Mouse (Mus musculus) adrenal gland (tissue): Measurements from ENCODE around the gene Mical2.

ENCODE experiments used
- intact Hi-C: fragments of 180-260 bp; cut with DNase I; formaldehyde crosslinking; loops from one replicate; pipeline ENCODE4 v1.15.1; 2025

The Mical2 gene

DNA sequence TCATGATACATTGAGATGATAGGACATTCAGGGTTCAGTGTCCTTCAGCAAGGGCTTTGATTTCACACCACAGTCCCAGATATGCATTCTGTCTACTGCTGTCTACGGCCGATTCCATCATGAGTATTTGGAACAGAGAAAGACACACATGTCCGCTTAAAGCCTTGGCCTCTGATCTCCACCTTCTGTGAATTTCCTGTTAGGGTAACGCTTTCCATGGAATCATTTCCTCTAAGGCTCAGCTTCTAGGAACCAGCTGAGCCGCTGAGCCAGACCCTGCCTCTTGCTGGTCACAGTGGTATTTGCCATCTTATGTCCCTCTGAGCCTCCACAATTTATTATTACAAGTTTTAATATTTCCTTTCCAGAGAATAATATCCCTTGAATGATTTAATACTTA, 87.6 kb downstream of the Mical2 start:
- intact Hi-C loops: no loop called here

DNA sequence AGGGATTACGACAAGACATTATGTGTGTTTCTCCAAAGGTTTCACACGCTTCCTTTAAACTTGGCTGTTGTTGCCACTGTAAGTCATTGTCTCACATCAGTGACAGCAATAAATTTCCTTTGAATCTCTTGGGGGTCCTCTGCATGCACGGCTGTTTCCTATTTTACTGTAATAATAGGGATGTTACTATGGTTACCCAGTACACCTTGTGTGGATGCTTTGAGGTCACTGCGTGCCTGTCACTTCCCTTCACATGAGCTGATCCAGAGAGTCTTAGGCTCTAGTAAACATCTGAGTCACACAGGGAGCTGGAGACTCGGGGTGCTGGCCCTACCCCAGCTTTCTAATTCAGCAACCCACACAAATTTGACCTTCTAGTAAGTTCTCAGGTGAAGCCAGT, 88.0 kb downstream of the Mical2 start:
- intact Hi-C loops: no loop called here

DNA sequence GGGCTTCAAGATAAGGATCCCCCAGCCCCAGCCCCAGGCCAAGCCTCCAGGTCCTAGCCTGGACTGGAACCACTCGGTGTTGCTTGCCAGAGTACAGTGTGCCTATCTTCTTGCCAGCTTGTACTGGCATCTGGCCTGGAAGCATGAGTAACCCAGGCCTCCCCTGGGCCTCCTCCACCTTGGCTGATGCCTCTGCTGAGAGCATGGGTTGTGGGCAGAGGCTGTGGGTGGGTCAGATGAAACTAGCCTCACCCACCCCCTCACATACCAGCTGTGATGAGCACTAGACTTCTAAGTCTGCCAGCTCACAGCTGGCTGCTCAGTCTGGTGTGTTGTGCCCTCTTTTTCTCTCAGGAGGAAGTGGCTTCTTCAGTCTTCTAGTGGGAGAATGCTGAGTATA, 90.6 kb downstream of the Mical2 start:
- intact Hi-C loops: no loop called here

DNA sequence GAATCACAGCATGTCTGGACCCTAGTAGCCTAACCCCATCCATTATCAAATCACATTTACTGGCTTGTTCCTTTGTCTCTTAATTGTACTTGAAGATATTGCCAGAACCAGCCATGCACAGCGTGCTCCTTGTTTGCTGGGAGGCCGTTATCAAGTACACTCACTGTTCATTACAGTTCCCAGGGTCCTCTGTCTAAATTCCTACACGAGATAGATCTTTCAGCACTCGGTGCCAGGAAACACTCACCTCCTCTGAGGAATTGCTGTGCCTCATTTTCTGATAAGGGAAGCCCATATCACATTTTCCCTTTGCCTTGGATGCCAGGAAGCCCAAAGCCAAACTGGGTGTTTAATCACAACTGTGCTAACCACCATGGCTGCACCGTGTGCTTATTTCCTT, 91.8 kb downstream of the Mical2 start:
- intact Hi-C loops: no loop called here

DNA sequence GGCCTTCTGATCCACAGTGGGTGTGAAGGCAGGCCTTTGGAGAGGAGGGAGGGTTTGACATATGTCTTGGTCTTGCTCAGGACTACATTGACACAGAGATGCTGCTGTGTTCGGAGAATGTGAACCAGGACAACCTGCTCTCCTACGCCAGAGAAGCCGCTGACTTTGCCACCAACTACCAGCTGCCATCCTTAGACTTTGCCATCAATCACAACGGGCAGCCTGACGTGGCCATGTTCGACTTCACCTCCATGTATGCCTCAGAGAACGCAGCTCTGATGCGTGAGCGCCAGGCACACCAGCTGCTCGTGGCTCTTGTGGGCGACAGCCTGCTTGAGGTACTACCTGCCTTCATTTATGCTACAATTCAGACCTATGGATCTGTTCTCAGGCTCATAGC, 92.7 kb downstream of the Mical2 start:
- intact Hi-C loops: no loop called here

DNA sequence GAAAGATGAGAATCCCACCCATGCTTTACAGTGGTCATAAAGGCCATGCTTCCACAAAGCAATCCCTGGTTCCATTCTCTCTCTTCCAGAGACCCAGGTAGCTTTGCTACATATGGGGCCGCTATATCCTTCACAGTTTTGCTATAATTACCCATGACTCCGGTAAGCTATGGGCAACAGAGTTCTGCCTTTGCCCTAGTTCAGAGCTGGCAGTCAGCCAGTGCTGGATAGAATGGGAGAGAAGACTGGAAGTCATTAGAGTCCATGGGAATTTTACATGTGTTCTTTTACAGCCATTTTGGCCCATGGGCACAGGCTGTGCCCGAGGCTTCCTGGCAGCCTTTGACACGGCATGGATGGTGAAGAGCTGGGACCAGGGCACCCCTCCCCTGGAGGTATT, 93.8 kb downstream of the Mical2 start:
- intact Hi-C loops: no loop called here

DNA sequence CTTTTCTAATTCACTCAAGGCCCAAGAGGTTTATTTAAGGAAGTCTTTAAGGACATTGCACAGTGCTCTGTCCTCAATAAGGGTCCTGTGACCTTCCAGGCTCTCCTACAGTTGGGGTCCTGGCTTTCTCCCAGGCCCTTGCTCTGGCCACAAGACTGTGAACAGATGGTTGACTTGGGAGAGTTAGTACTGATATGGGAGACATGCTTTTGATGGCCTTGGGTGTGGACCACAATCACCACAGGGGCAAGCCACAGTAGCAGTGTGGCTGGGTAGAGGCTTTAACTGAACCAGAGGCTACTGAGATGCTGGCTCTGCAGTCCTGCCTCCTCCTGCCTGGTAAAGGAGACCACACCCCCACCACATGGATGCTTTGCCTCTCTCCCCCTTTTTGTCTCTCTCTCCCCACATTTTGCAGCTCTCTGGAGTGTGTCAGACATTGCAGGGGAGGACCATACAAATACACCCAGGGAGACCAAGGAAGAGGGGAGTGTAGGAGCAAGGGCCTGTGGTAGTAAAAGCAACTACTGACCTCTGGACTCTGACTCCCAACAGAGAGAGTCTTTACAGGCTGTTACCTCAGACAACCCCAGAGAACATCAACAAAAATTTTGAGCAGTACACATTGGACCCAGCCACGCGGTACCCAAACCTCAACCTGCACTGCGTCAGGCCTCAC, 94.5 kb downstream of the Mical2 start:
- intact Hi-C loops: loop anchor here (10.0 kb wide), 1 partner anchor 105 kb away; no protein-coding TSS in a partner anchor

DNA sequence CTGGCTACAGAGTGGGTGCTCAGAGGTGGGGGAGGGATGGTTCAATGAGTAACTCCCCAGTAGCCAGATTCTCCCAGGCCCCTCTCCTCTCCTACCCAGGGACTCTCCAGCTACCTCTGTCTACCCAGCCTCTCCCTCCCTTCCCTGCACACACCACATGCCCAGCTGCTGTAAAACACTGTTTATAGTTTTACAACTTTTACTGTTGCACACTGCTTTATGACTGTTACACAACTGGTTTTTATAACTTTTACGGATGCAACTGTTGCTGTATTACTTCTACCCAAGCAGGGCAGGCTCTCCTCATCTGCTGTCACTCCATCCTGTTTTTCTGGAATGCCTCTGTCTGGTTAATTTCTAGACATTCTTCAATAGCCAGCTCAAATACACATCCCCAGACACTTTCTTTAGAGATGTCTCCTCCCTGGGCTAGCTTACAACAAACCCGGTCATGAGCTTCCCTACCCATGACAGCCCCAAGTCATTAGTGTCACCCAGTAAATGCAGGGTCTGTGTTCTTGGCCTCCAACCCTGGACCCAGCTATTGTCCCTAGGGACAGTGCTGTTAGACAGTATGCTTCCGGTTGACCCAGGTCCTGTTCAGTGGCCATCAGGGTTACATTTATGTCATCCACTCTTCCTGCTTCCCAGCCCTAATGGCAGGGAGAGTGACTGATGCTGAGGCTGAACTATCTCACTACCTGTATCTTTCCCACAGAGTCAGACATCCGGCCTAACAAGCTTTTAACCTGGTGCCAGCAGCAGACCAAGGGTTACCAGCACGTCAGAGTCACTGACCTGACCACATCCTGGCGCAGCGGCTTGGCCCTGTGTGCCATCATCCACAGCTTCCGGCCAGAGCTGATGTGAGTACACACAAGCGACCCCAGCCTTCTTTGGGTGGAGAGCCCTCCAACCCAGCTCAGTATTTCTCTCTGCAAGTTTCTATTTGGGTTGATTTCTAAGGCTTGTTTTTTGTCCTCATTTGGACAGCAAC, 96.4 kb downstream of the Mical2 start:
- intact Hi-C loops: loop anchor here (10.0 kb wide), 1 partner anchor 107 kb away; no protein-coding TSS in a partner anchor

DNA sequence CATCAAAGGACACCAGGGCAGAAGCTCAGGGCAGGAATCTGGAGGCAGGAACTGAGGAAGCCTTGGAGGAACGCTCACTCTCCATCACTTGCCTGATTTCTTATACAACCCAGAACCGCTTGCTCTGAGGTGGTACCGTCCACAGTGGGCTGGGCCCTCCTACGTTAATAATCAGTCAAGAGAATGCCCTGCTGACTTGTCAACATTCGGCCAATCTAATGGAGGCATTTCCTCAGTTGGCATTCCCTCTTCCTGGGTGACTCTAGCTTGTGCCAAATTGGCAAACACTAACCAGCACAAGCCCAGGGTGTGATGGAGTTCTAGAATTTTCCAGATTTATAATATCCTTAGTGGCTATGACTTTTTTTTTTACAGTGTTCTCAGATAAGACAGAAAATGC, 98.9 kb downstream of the Mical2 start:
- intact Hi-C loops: loop anchor here (10.0 kb wide), 1 partner anchor 110 kb away; no protein-coding TSS in a partner anchor

DNA sequence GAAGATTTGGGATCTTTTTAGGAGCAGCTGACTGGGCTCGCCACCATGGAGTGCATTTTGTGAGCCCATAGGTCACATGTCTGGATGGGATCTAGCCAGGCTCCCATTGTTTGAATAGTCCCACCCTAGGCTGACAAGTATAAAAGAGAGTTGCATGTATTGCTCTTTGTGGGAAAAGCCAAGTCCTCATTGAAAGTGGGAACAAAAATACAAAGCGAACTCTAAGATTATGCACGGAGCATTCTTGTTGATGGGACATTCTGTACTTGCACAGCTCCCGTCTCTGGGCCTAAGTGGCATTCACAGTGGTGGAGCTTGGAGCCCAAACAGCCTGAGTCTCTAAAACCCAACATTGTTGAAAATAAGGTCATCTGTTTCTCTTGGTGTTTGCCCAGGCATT, 101.2 kb downstream of the Mical2 start:
- intact Hi-C loops: loop anchor here (10.0 kb wide), 1 partner anchor 112 kb away; no protein-coding TSS in a partner anchor

DNA sequence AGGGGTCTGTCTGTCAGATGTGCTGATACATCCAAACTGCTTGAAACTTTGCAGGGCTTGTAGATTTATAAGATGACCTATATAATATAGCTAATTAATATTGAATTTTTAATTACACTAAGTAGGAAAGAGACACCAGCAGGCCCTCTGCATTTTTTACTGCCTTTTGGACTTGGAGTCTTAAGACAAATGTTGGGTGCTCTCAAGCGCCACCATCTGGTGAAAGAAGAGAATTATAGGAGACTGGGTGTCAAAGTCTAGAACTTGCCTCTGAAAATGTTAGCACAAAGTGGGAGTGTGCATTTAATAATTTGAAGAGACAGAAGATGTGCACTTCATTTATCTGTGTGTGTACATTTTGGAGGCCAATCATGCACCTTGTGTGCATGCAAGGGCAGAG, 103.3 kb downstream of the Mical2 start:
- intact Hi-C loops: loop anchor here (1.0 to 10.0 kb wide), 2 partner anchors 114 to 146 kb away; no protein-coding TSS in a partner anchor

DNA sequence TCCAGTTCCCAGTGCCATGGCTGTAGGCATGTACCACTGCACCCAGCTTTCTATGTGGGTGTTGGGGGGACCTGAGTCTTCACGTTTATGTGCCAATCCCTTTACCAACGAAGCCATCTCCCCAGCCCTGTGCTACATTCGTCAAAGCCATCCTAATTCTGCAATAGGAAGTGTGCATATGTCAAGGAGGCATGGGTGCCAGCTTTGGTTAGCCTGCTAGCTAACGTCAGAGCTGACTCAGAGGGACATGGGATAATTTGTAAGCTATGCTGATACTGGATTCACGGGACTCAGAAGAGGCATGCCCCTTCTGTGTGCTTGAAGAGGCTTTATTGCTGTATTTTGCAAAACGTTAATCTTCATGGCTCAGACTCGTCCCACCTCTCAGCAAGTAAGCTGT, 103.8 kb downstream of the Mical2 start:
- intact Hi-C loops: loop anchor here (1.0 to 10.0 kb wide), 2 partner anchors 115 to 146 kb away; no protein-coding TSS in a partner anchor

DNA sequence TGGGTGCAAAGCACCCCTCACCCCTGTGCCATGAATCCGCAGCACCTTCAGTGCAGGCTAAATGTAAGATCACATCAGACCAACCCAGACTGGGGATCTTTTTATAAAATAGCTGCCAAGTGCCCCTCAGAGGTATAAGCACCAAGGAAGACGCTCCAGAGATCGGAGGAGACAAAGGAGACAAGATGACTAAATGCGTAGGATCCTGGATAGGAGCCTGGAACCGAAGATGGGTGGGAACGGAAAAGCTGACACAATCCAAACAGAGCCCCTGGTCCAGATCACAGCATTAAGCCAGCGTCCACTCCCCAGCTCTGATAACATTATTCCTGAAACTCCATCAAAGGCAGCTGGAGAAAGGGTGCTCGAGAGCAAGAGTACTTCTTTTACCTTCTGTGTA, 105.3 kb downstream of the Mical2 start:
- intact Hi-C loops: no loop called here

DNA sequence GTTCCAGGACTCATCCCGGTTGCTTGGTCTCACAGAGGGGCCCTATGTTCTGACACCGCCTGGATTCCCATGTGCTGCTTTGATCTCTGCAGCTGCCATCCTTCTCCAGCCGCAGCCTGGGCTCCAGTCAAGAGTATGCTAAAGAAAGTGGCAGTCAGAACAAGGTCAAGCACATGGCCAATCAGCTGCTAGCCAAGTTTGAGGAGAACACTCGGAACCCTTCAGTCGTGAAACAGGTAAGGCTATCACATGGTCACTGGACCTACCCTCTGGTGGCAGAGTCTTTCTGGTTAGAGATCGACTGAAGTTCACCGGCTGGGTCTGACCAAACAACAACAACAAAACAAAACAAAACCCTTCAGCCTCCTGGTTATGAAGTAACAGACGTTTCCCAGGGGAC, 106.1 kb downstream of the Mical2 start:
- intact Hi-C loops: no loop called here

DNA sequence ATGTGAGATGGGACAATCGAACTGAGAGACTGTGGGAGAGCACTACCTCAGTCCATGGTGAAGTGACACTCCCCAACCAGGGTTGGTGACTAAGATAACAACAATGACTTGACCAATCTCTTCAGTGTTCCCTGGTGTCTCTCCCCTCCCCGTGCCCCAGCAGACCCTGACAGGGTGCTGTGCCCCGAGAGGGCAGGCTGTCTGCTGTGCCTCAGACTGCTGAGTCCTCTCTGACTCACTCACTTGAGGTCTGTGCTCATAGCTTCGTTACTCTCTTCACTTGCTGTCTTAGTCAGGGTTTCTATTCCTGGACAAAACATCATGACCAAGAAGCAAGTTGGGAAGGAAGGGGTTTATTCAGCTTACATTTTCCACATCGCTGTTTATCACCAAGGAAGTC, 106.8 kb downstream of the Mical2 start:
- intact Hi-C loops: no loop called here

DNA sequence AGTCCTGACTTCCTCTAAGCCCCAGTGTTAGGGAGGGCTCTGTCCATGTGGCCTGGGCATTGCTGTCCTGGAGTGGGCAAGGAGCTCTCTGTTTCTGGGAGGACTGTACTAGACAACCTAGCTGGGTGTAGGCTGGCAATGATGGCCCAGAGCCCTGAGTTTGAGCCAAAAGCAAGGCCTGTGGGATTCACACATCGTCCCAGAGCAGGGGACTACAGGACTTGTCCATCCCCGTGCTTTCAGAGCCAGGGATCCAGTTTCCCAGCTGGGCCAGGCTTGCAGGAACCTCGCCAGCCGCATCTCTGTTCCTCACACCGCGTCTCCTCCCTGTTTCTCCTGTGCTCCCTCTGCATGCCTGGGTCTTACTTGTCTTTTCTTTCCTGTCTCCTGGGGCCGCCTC, 107.7 kb downstream of the Mical2 start:
- intact Hi-C loops: no loop called here

DNA sequence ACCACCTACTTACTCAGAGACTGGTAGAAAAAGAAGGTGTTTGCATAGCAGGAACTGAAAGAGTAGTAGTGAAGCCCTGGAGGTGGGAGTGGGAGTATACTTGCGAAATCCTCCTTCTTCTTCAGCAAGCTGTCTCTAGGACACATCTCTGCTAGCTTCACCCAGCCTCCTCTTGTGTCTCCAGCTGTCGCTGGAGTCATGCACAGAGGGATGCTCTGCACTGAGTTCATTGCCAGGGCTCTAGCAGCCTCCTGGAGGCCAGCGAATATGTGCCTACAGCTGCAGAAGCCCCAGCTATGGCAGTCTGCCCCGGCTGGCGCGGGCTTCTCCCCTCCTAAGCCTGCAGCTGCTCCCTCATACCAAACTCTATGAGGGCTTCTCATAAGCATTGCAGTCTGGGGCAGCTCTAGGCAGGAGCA, 110.6 kb downstream of the Mical2 start:
- intact Hi-C loops: no loop called here

DNA sequence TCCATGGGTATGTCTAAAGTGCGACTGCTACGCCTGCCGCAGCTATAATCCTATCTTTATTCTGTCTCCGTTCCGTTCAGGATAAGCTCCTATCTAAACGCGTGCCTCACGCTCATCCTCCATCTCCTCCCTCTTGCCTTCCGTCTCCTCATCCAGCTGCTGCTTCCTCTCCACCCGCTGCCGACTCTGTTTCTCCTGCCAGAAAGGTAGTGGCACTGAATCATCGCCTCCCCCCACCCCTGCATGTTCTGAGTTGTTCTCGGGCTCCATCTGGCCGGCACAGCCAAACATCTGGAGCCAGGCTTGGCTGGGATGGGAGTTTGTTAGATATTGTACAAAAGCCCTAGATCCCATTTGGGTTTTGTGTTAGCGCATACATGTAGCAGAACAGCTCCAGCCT, 111.1 kb downstream of the Mical2 start:
- intact Hi-C loops: no loop called here

DNA sequence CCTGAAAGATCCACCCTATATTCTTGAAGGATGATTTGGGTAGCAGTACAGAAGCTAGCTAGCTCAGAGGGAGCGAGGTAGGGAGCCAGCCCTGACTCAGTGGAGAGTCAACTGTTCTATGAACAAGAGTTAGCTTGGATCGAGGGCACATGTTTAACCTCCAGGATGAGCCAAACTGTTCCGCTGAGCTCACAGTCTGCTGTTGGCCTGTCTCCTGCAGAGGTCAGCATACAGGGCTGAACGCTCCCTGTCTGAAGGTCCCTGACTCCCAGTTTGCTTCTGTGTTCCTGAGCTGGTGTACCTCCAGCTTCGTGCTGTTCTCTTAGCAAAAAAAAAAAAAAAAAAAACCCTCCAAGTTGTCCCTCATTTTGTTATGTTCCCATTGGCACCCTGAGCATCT, 112.1 kb downstream of the Mical2 start:
- intact Hi-C loops: no loop called here

DNA sequence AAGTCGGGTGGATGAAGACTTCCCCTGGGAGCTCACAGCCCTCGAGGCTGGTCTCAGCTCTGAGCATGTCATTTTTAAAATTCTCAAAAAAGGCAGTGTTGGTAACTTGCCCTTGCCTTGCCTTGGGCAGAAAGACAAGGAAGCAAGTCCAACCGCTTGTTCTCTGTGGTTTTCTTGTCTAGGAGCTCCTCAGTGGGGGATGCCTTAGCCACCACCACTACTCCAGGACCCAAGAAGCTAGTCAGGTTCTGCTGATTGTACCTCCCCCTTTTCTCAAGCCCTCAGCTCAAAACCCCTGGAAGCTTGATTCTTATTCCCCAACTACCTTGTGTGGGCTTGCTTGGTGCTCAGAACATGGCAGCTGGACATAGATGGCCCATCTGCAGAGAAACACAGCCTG, 115.4 kb downstream of the Mical2 start:
- intact Hi-C loops: no loop called here

DNA sequence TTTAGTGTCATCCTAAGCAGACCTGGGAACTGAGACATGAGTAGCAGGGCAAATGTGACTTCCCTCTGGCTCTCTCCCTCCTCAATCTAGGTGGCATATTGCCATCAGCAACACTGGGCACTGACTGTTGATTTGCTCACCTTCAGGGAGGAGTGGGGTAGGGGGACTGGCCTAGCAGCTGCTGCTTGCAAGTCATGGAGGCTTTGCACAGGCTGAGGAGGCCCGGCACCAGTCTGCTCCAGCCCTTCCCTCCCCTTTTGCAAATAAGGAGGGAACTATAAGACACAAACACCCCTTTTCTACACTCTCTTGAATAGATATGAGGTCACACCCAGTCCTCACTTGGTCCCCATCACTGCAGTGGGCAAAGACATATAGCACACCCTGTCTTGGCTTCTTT, 120.0 kb downstream of the Mical2 start:
- intact Hi-C loops: no loop called here

DNA sequence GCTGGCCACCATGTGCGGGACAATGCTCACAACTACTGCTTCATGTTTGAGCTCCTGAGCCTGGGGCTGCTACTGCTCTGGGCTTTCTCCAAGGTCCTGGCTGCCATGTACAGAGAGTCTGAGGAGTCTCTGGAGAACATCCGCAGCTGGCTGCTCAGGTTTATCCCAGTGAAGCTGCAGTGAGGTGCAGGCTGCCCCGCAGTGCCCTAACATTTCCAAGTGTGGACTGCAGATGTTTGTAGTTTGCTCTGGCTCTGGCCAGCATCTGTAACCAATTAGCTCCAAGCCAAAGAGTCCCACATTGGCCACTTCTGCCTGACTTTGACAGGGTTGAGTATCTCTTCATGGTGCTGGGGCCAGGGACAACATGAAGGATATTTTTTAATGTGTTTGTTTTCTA, 125.9 kb downstream of the Mical2 start:
- intact Hi-C loops: no loop called here
